Mouse (Mus musculus) small intestine, adult 2 months (tissue): Measurements from ENCODE around the gene Vps45.

Experiments used
- CTCF ChIP-seq: fragments of 200-500 bp; IDR thresholded peaks from 2 replicates; pipeline ENCODE4 v1.5.1; 2012; ENCODE audit warnings: low read depth, mild to moderate bottlenecking, control low read depth, inconsistent platforms, low read length, moderate library complexity, mixed read lengths; ENCODE audit not compliant: insufficient replicate concordance, insufficient read length; ENCODE audit errors: extremely low read depth
- POLR2A ChIP-seq: fragments of 200-500 bp; IDR thresholded peaks from 2 replicates; pipeline ENCODE4 v1.6.1; 2012; ENCODE audit warnings: low read depth, mild to moderate bottlenecking, control low read depth, inconsistent platforms, low read length, moderate library complexity

DNA sequence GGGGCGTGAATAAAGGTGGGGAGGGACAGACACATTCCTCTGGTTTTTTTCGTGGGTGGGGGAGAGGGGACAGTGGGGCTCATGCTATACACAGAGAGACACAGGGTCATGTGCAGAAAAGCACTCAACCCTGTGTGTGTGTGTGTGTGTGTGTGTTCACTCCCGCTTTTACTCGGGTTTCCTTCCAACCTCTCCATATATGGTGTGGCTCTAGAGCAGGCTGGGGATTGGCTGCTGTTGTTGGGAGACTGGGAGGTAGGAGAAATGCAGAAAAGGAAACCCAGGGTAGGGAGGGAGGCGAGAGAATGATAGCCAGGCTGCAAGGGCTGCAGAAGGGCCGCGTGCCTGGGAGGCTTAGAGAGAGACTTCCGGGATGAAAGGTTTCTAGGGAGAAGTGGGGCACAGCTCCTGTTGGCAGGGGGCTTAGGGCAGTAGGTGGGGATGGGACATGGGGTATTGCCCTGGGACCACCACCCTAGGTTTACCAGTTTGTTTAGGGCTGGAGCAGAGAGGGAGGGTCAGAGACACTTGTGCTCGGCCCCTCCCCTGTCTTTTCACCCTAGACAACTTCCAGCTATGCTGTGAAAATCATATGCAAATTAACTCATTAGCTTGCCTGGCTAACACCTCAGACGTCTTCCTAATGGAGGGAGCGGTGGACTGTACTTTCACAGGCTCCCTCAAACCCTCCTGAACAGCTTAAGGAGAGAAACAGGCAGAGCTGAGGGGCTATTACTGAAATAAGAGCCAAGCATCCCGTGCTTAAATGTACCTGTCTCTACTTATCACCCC, 72.9 kb downstream of the Vps45 start:
- TF ChIP-seq CTCF (no peak), POLR2A (peak; percentile 57)
